Mouse (Mus musculus): ENCODE data around the gene Pphln1. TPM values are rescaled to one million over a fixed set of nuclear protein-coding genes. Genes with fewer than 3 reads are reported as not detected.

Gene Pphln1
- polyA plus RNA-seq, 1 experiment: 14.5 TPM

DNA sequence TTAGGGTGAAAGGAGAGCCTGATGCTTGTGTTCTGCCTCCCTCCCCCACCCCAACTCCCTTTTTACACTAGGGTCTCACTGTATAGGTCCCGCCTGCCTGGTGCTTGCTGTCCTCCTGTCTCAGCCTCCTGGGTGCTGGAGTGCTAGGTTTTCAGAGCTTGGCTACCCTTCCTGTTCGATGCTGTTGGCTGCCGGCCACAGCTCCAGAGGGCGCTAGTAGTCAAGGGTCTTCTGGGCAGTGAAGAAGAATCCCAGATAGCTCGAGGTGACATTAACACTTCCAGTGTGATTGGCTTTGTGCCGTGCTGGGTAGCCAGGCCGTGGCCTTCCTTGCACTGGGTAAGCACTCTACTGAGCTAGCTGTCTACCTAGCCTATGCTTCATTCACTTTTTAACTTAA lies 22.4 kb downstream of the Pphln1 start:
- H3K27ac ChIP-seq (ENCODE audit: control insufficient read depth, insufficient read depth, low read length): no peak overlapping the region
- no peaks in the 10 kb centered on the region for H3K27me3 ChIP-seq (ENCODE audit: control insufficient read depth, insufficient read depth, low read length)
- no peak overlapping the region for H3K4me3 ChIP-seq (ENCODE audit: control insufficient read depth, insufficient read depth, low read length)
- H3K36me3 ChIP-seq (ENCODE audit: control insufficient read depth, insufficient read depth, low read length): peaks cover 13% of the 10 kb centered on the region; the same call in 1 of the 2 replicates
- TF ChIP-seq POLR2A (IDR thresholded peaks at IDR 0.05; ENCODE audit: control insufficient read depth, extremely low read depth, insufficient read depth, low read length, poor library complexity) (no peak), CTCF (IDR thresholded peaks at IDR 0.05; ENCODE audit: borderline replicate concordance, control insufficient read depth, extremely low read depth, insufficient read depth, low read length, poor library complexity) (no peak)
- WGBS: 90% methylated on average over 7 of the region's 7 CpGs
- no peaks in the 10 kb centered on the region for H3K4me1 ChIP-seq (replicated peaks; ENCODE audit: control insufficient read depth, insufficient read depth, low read length)
- DNase-seq: no peak

DNA sequence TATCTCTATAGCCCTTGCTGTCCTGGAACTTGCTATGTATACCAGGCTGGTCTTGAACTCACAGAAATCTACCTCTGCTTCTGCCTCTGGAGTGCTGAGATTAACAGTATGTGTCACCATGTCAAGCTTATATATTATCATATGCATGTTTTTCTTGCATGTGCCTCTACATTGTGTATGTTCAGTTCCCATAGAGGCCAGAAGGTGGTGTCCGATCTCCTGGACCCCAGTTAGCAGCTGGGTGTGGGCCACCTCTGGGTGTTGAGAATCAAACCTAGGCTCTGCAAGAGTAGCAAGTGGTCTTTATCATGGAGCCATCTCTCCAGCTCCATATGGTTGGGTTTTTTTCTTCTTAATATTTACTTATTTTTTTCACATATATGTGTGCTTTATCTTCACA lies 24.4 kb downstream of the Pphln1 start:
- no peak for DNase-seq
- no peaks in the 10 kb centered on the region for H3K27me3 ChIP-seq (ENCODE audit: control insufficient read depth, insufficient read depth, low read length)
- H3K36me3 ChIP-seq (ENCODE audit: control insufficient read depth, insufficient read depth, low read length): peaks cover 13% of the 10 kb centered on the region; the same call in 1 of the 2 replicates
- no peak overlapping the region for H3K4me3 ChIP-seq (ENCODE audit: control insufficient read depth, insufficient read depth, low read length)
- H3K4me1 ChIP-seq (replicated peaks; ENCODE audit: control insufficient read depth, insufficient read depth, low read length): no peaks in the 10 kb centered on the region
- 100% methylated on average over 1 of the region's 1 CpGs for WGBS
- no peak overlapping the region for H3K27ac ChIP-seq (ENCODE audit: control insufficient read depth, insufficient read depth, low read length)
- no peak for TF ChIP-seq POLR2A (IDR thresholded peaks at IDR 0.05; ENCODE audit: control insufficient read depth, extremely low read depth, insufficient read depth, low read length, poor library complexity)
- TF ChIP-seq CTCF (IDR thresholded peaks at IDR 0.05; ENCODE audit: borderline replicate concordance, control insufficient read depth, extremely low read depth, insufficient read depth, low read length, poor library complexity): no peak

DNA sequence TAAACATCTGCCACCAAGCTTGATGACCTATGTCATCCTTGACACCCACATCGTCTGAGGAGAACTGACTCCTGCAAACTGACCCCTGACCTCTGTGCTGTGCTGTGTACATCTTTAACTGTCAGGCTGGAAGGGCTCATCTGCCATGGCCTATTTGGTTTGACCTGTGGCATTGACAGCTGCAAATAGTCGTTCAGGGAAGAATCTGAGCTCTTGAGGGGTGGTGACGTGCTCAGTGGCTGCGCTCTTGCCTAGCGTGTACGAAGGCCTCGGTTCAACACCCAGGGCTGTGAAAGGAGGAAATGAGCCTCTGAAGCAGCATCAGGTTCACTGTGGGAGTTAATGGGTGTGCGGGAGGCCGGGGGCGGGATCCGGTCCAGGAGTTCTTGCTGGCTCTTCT lies 35.7 kb downstream of the Pphln1 start:
- 92% methylated on average over 11 of the region's 11 CpGs for WGBS
- H3K27ac ChIP-seq (ENCODE audit: control insufficient read depth, insufficient read depth, low read length): no peak overlapping the region
- DNase-seq: no peak

DNA sequence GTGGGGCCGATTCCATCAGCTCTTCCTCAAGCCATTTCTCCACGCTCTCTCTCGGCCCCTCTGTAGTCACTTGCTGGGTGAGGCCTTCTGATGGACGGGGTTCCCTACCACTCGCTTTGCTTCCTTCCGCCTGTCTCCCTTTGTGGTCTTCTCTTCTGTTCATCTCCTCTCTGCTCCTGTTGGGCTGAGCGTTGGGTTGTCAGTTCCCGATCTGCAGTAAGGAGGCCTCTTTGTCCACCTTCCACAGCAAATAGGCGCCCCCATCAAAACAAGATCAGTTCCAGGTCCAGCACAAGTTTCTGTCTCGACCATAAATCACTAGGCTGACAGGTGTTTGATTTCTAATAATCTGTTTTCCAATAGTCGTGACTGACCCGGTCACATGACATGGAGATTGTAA lies 37.8 kb downstream of the Pphln1 start:
- Histone ChIP-seq H3K36me3 (ENCODE audit: control insufficient read depth, insufficient read depth, low read length) (no peaks in the 10 kb centered on the region; the same call in 1 of the 2 replicates), H3K4me1 (replicated peaks; ENCODE audit: control insufficient read depth, insufficient read depth, low read length) (no peaks in the 10 kb centered on the region), H3K27me3 (ENCODE audit: control insufficient read depth, insufficient read depth, low read length) (no peaks in the 10 kb centered on the region), H3K27ac (ENCODE audit: control insufficient read depth, insufficient read depth, low read length) (no peak overlapping the region), H3K4me3 (ENCODE audit: control insufficient read depth, insufficient read depth, low read length) (no peak overlapping the region)
- no peak for DNase-seq
- WGBS: 96% methylated on average over 12 of the region's 12 CpGs
- TF ChIP-seq CTCF (IDR thresholded peaks at IDR 0.05; ENCODE audit: borderline replicate concordance, control insufficient read depth, extremely low read depth, insufficient read depth, low read length, poor library complexity) (no peak), POLR2A (IDR thresholded peaks at IDR 0.05; ENCODE audit: control insufficient read depth, extremely low read depth, insufficient read depth, low read length, poor library complexity) (no peak)

More for the DNA sequence above, 35.7 kb downstream of the Pphln1 start:
- Histone ChIP-seq H3K4me3 (ENCODE audit: control insufficient read depth, insufficient read depth, low read length) (no peak overlapping the region), H3K36me3 (ENCODE audit: control insufficient read depth, insufficient read depth, low read length) (no peaks in the 10 kb centered on the region), H3K4me1 (replicated peaks; ENCODE audit: control insufficient read depth, insufficient read depth, low read length) (no peaks in the 10 kb centered on the region), H3K27me3 (ENCODE audit: control insufficient read depth, insufficient read depth, low read length) (no peaks in the 10 kb centered on the region)
- TF ChIP-seq POLR2A (IDR thresholded peaks at IDR 0.05; ENCODE audit: control insufficient read depth, extremely low read depth, insufficient read depth, low read length, poor library complexity): no peak
- no peak for TF ChIP-seq CTCF (IDR thresholded peaks at IDR 0.05; ENCODE audit: borderline replicate concordance, control insufficient read depth, extremely low read depth, insufficient read depth, low read length, poor library complexity)

DNA sequence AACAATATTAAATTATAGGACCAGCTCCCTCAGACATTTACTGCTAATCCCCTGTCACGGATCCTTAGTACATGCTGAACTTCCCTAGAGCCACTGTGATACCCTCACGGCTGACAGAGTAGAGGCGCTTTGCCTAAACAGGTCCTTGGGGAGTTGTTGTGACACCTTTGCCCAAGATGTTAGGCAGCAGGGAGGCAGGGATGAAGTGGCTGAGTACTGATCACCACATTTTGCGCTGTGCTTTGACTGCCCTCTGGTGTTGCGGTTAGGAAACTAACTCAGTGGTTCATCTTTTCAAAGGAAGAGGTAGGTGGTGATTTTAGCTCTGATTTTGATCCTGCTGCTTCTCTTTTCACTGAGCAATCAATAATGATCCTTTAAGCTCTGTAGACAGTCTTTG lies 40.5 kb downstream of the Pphln1 start:
- Histone ChIP-seq H3K27me3 (ENCODE audit: control insufficient read depth, insufficient read depth, low read length) (no peaks in the 10 kb centered on the region), H3K36me3 (ENCODE audit: control insufficient read depth, insufficient read depth, low read length) (peaks cover 10% of the 10 kb centered on the region), H3K4me1 (replicated peaks; ENCODE audit: control insufficient read depth, insufficient read depth, low read length) (peaks cover 4% of the 10 kb centered on the region; the same call in 1 of the 2 replicates), H3K27ac (ENCODE audit: control insufficient read depth, insufficient read depth, low read length) (no peak overlapping the region), H3K4me3 (ENCODE audit: control insufficient read depth, insufficient read depth, low read length) (no peak overlapping the region)
- TF ChIP-seq POLR2A (IDR thresholded peaks at IDR 0.05; ENCODE audit: control insufficient read depth, extremely low read depth, insufficient read depth, low read length, poor library complexity) (no peak), CTCF (IDR thresholded peaks at IDR 0.05; ENCODE audit: borderline replicate concordance, control insufficient read depth, extremely low read depth, insufficient read depth, low read length, poor library complexity) (no peak)
- 70% methylated on average over 5 of the region's 5 CpGs for WGBS
- peak; percentile 67 for DNase-seq

DNA sequence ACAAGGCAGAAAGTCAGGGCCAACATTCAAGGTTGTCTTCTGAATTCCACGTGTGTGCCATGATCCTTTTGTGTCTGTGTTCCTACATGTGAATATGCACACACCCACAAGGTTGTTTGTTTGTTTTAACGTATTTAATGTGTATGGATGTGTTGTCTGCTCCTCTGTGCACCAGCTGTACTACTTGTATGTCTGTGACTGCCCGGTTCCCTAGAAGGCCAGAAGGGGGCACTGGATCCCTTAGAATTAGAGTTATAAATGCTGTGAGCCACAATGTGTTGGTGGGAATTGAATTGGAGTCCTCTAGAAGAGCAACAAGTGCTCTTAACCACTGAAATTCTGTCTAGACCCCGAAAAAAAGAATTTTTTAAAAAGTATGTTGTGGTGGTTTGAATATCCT lies 44.1 kb downstream of the Pphln1 start:
- H3K27ac ChIP-seq (ENCODE audit: control insufficient read depth, insufficient read depth, low read length): no peak overlapping the region
- no peaks in the 10 kb centered on the region for H3K27me3 ChIP-seq (ENCODE audit: control insufficient read depth, insufficient read depth, low read length)
- H3K4me3 ChIP-seq (ENCODE audit: control insufficient read depth, insufficient read depth, low read length): no peak overlapping the region
- peaks cover 4% of the 10 kb centered on the region; the same call in 1 of the 2 replicates for H3K4me1 ChIP-seq (replicated peaks; ENCODE audit: control insufficient read depth, insufficient read depth, low read length)
- 94% methylated on average over 4 of the region's 4 CpGs for WGBS
- peaks cover 10% of the 10 kb centered on the region for H3K36me3 ChIP-seq (ENCODE audit: control insufficient read depth, insufficient read depth, low read length)
- DNase-seq: peak; percentile 10
- TF ChIP-seq CTCF (IDR thresholded peaks at IDR 0.05; ENCODE audit: borderline replicate concordance, control insufficient read depth, extremely low read depth, insufficient read depth, low read length, poor library complexity): no peak
- no peak for TF ChIP-seq POLR2A (IDR thresholded peaks at IDR 0.05; ENCODE audit: control insufficient read depth, extremely low read depth, insufficient read depth, low read length, poor library complexity)

DNA sequence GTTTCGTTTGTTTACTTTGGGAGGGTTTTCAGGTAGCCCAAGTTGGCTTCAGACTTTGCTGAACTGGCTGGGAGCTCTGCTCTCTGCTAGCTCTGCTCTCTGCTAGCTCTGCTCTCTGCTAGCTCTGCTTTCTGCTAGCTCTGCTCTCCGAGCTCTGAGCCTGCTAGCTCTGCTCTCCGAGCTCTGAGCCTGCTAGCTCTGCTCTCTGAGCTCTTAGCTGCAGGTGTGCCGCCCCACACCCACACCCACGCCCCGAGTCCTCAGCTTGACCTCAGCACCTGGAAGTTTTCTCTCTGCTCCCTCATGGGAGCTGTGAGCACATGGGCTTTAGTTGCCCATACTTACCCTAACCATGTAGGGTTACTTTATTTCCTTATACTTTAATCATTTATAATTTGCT lies 45.5 kb downstream of the Pphln1 start:
- H3K36me3 ChIP-seq (ENCODE audit: control insufficient read depth, insufficient read depth, low read length): peaks cover 10% of the 10 kb centered on the region

More for the DNA sequence above, 45.5 kb downstream of the Pphln1 start:
- TF ChIP-seq CTCF (IDR thresholded peaks at IDR 0.05; ENCODE audit: borderline replicate concordance, control insufficient read depth, extremely low read depth, insufficient read depth, low read length, poor library complexity): no peak
- no peak for TF ChIP-seq POLR2A (IDR thresholded peaks at IDR 0.05; ENCODE audit: control insufficient read depth, extremely low read depth, insufficient read depth, low read length, poor library complexity)
- Histone ChIP-seq H3K27ac (ENCODE audit: control insufficient read depth, insufficient read depth, low read length) (peak overlapping the region; percentile 9; the same call in 1 of the 2 replicates), H3K27me3 (ENCODE audit: control insufficient read depth, insufficient read depth, low read length) (no peaks in the 10 kb centered on the region), H3K4me3 (ENCODE audit: control insufficient read depth, insufficient read depth, low read length) (no peak overlapping the region), H3K4me1 (replicated peaks; ENCODE audit: control insufficient read depth, insufficient read depth, low read length) (peaks cover 4% of the 10 kb centered on the region; the same call in 1 of the 2 replicates)
- WGBS: 38% methylated on average over 6 of the region's 6 CpGs
- peak; percentile 40 for DNase-seq
